Mouse (Mus musculus): ENCODE measurements at regions not wholly inside any gene's neighbourhood (a gene's known extent, or its start where the extent isn't known, plus 50 kb on each side); places are given as distances from the start of the nearest gene placed in this dataset.
A peak's percentile ranks its signal among the peaks of the same experiment; 100 is the strongest.

GRCm38 (mm10) chr11:63394201-63394600, 265.4 kb downstream of the Pmp22 start:
- DNase-seq (ENCODE audit: low spot score), result no peak

- no peak for DNase-seq (ENCODE audit: low spot score)
Measured at GRCm38 (mm10) chr11:63396386-63396785, 267.6 kb downstream of the Pmp22 start.

- no peak for DNase-seq (ENCODE audit: low spot score)
Measured at GRCm38 (mm10) chr11:63402741-63403140, 274.0 kb downstream of the Pmp22 start.

- DNase-seq (ENCODE audit: low spot score), result peak; percentile 85
Measured at GRCm38 (mm10) chr11:63404719-63405118, 275.9 kb downstream of the Pmp22 start.

GRCm38 (mm10) chr11:63409431-63409830, 280.6 kb downstream of the Pmp22 start:
- no peak for DNase-seq (ENCODE audit: low spot score)

GRCm38 (mm10) chr11:63410921-63411320, 282.1 kb downstream of the Pmp22 start:
- no peak for DNase-seq (ENCODE audit: low spot score)

- DNase-seq (ENCODE audit: low spot score), result peak; percentile 76
Measured at GRCm38 (mm10) chr11:63412364-63412991, 283.7 kb downstream of the Pmp22 start.

- no peak for DNase-seq (ENCODE audit: low spot score)
Measured at GRCm38 (mm10) chr11:63413106-63413505, 284.3 kb downstream of the Pmp22 start.

GRCm38 (mm10) chr11:63413621-63414020, 284.8 kb downstream of the Pmp22 start:
- DNase-seq (ENCODE audit: low spot score), result no peak

GRCm38 (mm10) chr11:63418042-63418776, 289.4 kb downstream of the Pmp22 start:
- no peak for DNase-seq (ENCODE audit: low spot score)

- no peak for DNase-seq (ENCODE audit: low spot score)
Measured at GRCm38 (mm10) chr11:63420341-63420740, 291.6 kb downstream of the Pmp22 start.

- no peak for DNase-seq (ENCODE audit: low spot score)
Measured at GRCm38 (mm10) chr11:63422069-63422468, 293.3 kb downstream of the Pmp22 start.

- DNase-seq (ENCODE audit: low spot score), result no peak
Measured at GRCm38 (mm10) chr11:63424319-63424718, 295.5 kb downstream of the Pmp22 start.

- DNase-seq (ENCODE audit: low spot score), result no peak
Measured at GRCm38 (mm10) chr11:63425741-63426140, 297.0 kb downstream of the Pmp22 start.

GRCm38 (mm10) chr11:63453786-63454185, 325.0 kb downstream of the Pmp22 start:
- no peak for DNase-seq (ENCODE audit: low spot score)

GRCm38 (mm10) chr11:63454910-63455531, 326.2 kb downstream of the Pmp22 start:
- peak; percentile 85 for DNase-seq (ENCODE audit: low spot score)

GRCm38 (mm10) chr11:63456356-63456755, 327.6 kb downstream of the Pmp22 start:
- DNase-seq (ENCODE audit: low spot score), result no peak

- no peak for DNase-seq (ENCODE audit: low spot score)
Measured at GRCm38 (mm10) chr11:63457250-63457649, 328.5 kb downstream of the Pmp22 start.

- DNase-seq (ENCODE audit: low spot score), result no peak
Measured at GRCm38 (mm10) chr11:63460146-63460545, 331.4 kb downstream of the Pmp22 start.

- peak; percentile 38 for DNase-seq (ENCODE audit: low spot score)
Measured at GRCm38 (mm10) chr11:63463797-63464331, 335.1 kb downstream of the Pmp22 start.

- no peak for DNase-seq (ENCODE audit: low spot score)
Measured at GRCm38 (mm10) chr11:63465941-63466340, 337.2 kb downstream of the Pmp22 start.

- DNase-seq (ENCODE audit: low spot score), result no peak
Measured at GRCm38 (mm10) chr11:63466541-63466940, 337.8 kb downstream of the Pmp22 start.

GRCm38 (mm10) chr11:63474831-63475230, 346.0 kb downstream of the Pmp22 start:
- no peak for DNase-seq (ENCODE audit: low spot score)

All from retina, embryonic 14.5 days (tissue).